Mouse (Mus musculus): ENCODE data around the gene Prps1l1. TPM values are rescaled to one million over a fixed set of nuclear protein-coding genes. Genes with fewer than 3 reads are reported as not detected.
A peak's percentile ranks its signal among the peaks of the same experiment; 100 is the strongest.

The Prps1l1 gene
- not detected in 2 replicates for polyA plus RNA-seq (2016; fragmentation: Nextera tagmentation; extraction: Ambion mirVana)

DNA sequence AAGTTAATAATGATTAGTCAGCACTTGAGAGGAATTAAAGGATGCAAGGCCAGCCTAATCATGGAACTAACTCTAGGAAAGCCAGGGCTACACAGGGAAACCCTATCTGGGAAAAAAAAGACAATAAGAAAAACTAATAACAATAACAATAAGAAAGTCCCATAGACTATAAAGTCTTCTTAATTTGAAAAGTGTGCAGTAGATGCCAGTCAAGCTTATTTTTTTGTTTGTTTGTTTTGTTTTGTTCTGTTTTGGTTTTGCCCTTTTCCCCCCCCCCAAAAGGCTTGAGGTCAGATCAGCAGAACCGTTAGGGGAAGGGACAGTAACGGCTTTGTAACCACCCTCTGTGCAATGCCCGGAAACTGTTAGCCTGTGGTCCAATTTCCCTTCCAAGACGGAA is at the start of gene Prps1l1:
Gene Prps1l1 (plus strand): TSS at position 301 of the 400 bp plus-strand sequence.
- no peak within 1 kb of the TSS for H3K4me2 ChIP-seq (replicated peaks)
- H3K4me1 ChIP-seq: no peaks in the 10 kb centered on the region
- no peaks in the 10 kb centered on the region for H3K9me3 ChIP-seq (replicated peaks)
- no peaks in the 10 kb centered on the region for H3K27me3 ChIP-seq
- WGBS: 89% methylated on average over 4 of the region's 4 CpGs
- no peak within 1 kb of the TSS for H3K9ac ChIP-seq
- no peak within 1 kb of the TSS for H3K27ac ChIP-seq
- H3K36me3 ChIP-seq: no peaks in the 10 kb centered on the region
- H3K4me3 ChIP-seq: no peak within 1 kb of the TSS
- ATAC-seq (ENCODE audit: low FRiP score): no peak

DNA sequence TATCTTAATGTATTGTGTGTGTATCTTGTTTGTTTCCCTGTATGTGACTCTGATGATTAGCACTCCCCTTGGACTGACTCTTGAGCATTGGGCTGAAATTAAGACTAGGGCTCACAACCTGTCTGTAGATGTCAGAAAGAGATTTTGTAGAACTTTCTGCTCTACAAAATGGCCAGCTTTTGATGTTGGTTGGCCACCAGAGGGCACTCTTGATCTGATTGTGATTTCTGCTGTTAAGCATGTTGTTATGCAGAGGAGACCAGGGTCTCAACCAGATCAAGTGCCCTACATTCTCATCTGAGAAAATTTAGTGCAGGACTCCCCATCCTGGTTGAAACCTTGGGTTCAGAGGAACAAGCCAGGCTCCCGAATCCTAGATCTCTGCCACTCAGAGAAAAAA is 46.6 kb upstream of the Prps1l1 start:
- Histone ChIP-seq H3K9me3 (replicated peaks) (peaks cover 15% of the 10 kb centered on the region), H3K4me1 (no peaks in the 10 kb centered on the region), H3K4me2 (replicated peaks) (no peak overlapping the region), H3K27ac (no peak overlapping the region), H3K36me3 (no peaks in the 10 kb centered on the region), H3K27me3 (no peaks in the 10 kb centered on the region), H3K9ac (no peak overlapping the region), H3K4me3 (no peak overlapping the region)
- no peak for ATAC-seq (ENCODE audit: low FRiP score)
- 96% methylated on average over 1 of the region's 1 CpGs for WGBS

DNA sequence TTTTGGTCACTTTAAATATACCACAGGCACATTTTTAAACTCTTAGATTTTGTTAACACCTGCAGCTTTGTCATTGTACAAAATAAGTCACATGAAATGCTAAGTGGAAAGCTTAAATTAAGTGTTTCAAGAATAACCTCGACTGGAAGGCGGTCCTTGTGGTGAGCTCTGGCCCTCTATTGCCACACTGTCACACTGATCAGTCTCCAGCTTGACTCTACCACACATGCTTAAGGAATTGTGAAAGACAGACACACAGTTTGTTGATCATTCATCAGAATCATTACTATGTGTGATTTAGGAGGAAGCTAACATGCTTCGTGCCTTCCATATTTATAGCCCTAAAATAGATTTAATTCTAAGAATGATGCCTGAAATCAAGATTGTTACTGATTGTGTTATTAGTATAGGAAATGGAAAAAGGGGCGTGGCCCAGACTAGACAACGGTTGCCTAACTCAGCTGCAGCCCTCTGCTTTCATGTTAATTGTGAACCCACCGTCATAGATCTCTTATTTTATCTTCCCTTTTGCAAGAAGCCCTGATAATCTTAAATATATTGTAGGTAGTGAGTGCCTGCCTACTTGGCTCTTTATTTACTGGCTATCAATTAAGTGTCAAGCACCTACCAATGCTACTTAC is 35.4 kb upstream of the Prps1l1 start:
- WGBS: 91% methylated on average over 6 of the region's 6 CpGs
- no peak for ATAC-seq (ENCODE audit: low FRiP score)
- Histone ChIP-seq H3K27me3 (no peaks in the 10 kb centered on the region), H3K4me1 (no peaks in the 10 kb centered on the region), H3K4me2 (replicated peaks) (no peak overlapping the region), H3K4me3 (no peak overlapping the region), H3K36me3 (no peaks in the 10 kb centered on the region), H3K9ac (no peak overlapping the region), H3K27ac (no peak overlapping the region), H3K9me3 (replicated peaks) (no peaks in the 10 kb centered on the region)

DNA sequence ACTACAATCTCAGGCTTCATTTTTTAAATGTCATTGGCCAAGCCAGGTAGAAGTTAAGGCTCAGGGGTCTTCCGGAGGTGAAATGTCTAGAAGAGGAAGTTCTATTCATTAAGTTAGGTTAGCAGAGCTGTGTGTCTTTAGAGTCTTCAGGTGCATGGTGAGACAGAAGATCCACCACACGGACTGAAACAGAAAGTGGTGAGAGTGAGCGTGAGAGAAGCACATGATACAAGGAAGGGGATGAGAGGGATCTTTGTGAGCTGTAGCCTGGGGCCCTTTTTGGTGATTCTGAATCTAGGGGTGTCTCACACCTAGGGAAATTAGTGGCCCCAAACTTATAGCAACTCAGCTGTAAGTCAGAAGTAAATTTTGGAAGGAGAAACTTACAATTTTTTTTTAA is 8.6 kb upstream of the Prps1l1 start:
- Histone ChIP-seq H3K9ac (no peak overlapping the region), H3K4me1 (no peaks in the 10 kb centered on the region), H3K27me3 (no peaks in the 10 kb centered on the region), H3K27ac (no peak overlapping the region), H3K36me3 (no peaks in the 10 kb centered on the region), H3K9me3 (replicated peaks) (no peaks in the 10 kb centered on the region), H3K4me3 (no peak overlapping the region), H3K4me2 (replicated peaks) (no peak overlapping the region)
- WGBS: 91% methylated on average over 3 of the region's 3 CpGs
- ATAC-seq (ENCODE audit: low FRiP score): no peak

DNA sequence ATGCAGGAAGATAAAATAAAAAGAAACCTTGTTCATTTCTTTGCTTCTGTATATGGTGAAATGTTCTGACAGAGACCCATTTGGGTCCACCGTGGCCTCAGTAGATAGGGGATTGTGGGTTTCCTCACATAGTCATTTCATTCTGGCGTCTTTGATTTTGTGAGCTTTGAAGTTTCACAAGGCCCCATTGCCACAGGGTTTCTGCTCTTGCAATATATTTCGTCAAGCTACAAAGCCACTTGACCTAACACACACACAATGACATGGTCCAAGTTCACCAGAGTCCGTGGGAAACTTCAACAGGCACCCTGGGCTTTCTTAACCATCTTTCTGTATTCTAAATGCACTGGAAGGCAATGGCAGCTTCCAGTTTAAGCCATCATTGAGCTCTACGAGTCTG is 1.3 kb downstream of the Prps1l1 start:
- no peak for ATAC-seq (ENCODE audit: low FRiP score)
- Histone ChIP-seq H3K27me3 (no peaks in the 10 kb centered on the region), H3K4me2 (replicated peaks) (no peak overlapping the region), H3K4me3 (no peak overlapping the region), H3K27ac (no peak overlapping the region), H3K36me3 (no peaks in the 10 kb centered on the region), H3K9me3 (replicated peaks) (no peaks in the 10 kb centered on the region), H3K9ac (no peak overlapping the region), H3K4me1 (no peaks in the 10 kb centered on the region)
- 90% methylated on average over 5 of the region's 5 CpGs for WGBS

DNA sequence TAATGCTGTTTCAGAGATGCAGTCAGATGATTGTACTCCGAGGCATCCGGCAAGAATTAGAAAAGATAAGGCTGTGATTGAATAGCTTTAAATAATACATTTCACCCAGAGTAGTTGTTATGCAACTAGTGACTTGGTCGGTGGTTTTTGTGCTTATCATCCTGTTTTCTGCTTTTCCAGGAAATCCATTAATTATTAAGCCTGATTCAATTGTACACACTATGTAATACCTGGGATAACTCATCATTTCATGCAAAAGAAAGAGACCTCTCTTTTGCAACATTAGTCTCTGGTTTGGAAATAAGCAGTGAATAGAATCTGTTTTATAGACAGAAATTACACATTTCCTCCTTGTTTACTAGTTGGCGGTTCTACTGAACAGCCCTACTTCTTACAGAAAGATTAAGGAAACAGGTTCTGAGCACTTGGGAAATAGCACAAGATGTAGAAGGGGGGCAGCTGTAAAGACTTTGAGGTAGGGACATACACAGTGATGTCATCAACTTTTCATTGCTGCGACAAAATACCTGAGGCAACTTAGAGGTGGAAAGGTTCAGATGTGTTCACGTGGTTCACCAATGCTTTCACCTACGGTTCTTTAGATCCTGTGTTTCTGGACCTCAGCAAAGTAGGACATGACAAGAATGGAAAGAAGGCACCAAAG is 5.1 kb downstream of the Prps1l1 start:
- Histone ChIP-seq H3K27ac (no peak overlapping the region), H3K9ac (no peak overlapping the region), H3K36me3 (no peaks in the 10 kb centered on the region), H3K4me3 (no peak overlapping the region), H3K4me1 (no peaks in the 10 kb centered on the region), H3K9me3 (replicated peaks) (no peaks in the 10 kb centered on the region), H3K4me2 (replicated peaks) (no peak overlapping the region), H3K27me3 (no peaks in the 10 kb centered on the region)
- ATAC-seq (ENCODE audit: low FRiP score): no peak
- WGBS: 87% methylated on average over 7 of the region's 7 CpGs

DNA sequence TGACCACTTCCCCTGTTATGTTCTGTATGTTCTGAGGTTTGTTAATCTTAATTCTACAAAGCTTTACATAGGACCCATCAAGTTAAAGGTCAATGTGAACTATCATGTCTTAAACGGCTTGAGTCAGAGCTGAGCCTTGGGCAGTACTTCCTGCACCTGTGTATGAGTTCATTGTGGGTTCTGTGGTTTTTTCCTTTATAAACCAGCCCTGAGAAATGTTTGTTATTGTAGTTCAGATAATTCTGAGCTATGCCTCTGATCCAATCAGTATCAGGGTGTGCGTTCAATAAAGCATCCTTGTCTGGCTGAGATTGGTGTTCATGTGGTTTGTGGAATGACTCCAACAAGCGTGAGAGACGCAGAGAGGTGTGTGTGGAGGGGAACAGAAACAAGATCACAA is 5.8 kb downstream of the Prps1l1 start:
- WGBS: 87% methylated on average over 4 of the region's 4 CpGs
- no peak overlapping the region for H3K9ac ChIP-seq
- H3K4me2 ChIP-seq (replicated peaks): no peak overlapping the region
- H3K4me1 ChIP-seq: no peaks in the 10 kb centered on the region
- no peak overlapping the region for H3K4me3 ChIP-seq
- ATAC-seq (ENCODE audit: low FRiP score): no peak
- H3K9me3 ChIP-seq (replicated peaks): no peaks in the 10 kb centered on the region
- no peak overlapping the region for H3K27ac ChIP-seq
- no peaks in the 10 kb centered on the region for H3K27me3 ChIP-seq
- H3K36me3 ChIP-seq: no peaks in the 10 kb centered on the region

DNA sequence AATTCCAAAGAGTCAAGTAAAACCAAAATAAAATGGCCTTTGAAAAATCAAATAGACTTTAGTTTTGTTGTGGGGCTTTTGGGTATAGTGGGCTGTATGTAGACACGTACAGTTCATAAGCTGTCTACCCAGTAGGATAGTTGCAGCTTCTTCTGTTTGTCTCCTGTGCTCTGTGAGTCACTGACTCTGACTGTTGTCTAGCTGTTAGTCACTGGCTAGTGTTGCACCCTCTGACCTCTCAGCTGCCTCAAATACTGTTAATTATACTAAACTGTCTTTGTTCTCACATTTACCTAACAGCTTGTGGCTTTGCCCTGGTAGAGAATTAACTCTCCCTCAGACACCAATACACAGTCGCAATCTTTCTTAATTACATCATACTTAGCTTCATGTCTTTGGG is 7.3 kb downstream of the Prps1l1 start:
- Histone ChIP-seq H3K9me3 (replicated peaks) (no peaks in the 10 kb centered on the region), H3K36me3 (no peaks in the 10 kb centered on the region), H3K4me3 (no peak overlapping the region), H3K4me2 (replicated peaks) (no peak overlapping the region), H3K9ac (no peak overlapping the region), H3K27me3 (no peaks in the 10 kb centered on the region), H3K4me1 (no peaks in the 10 kb centered on the region), H3K27ac (no peak overlapping the region)
- ATAC-seq (ENCODE audit: low FRiP score): no peak
- 83% methylated on average over 2 of the region's 2 CpGs for WGBS

DNA sequence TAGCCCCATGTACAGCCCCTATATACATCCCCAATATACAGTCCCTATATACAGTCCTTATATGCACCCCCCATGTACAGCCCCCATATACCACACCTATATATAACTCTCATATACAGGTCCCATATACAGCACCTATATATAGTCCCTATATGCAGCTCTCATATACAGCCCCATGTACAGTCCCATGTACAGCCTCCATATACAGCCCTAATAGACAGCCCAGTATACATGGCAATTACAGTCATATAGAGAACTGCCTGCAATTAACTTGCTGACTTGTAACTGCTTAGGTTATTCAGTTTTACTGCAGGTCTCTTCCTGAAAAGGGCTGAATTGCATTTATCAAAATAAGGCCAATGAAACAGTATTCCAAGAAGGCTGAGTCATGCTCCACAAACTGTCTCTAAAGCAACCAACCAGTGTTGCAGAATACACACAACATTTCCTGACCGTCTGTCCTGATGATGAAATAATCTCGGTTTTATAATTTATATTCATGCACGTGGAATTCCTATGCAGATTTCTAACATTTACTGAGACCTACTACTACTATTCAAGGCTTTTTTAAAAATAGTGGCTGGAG is 13.1 kb downstream of the Prps1l1 start:
- no peak overlapping the region for H3K4me2 ChIP-seq (replicated peaks)
- H3K27ac ChIP-seq: no peak overlapping the region
- no peaks in the 10 kb centered on the region for H3K9me3 ChIP-seq (replicated peaks)
- H3K27me3 ChIP-seq: no peaks in the 10 kb centered on the region
- no peak overlapping the region for H3K9ac ChIP-seq
- no peak overlapping the region for H3K4me3 ChIP-seq
- H3K36me3 ChIP-seq: no peaks in the 10 kb centered on the region
- WGBS: 90% methylated on average over 3 of the region's 3 CpGs
- no peaks in the 10 kb centered on the region for H3K4me1 ChIP-seq
- 0 out of 2 replicates have a peak, but pooled peaks have one; percentile 58 for ATAC-seq (ENCODE audit: low FRiP score)

DNA sequence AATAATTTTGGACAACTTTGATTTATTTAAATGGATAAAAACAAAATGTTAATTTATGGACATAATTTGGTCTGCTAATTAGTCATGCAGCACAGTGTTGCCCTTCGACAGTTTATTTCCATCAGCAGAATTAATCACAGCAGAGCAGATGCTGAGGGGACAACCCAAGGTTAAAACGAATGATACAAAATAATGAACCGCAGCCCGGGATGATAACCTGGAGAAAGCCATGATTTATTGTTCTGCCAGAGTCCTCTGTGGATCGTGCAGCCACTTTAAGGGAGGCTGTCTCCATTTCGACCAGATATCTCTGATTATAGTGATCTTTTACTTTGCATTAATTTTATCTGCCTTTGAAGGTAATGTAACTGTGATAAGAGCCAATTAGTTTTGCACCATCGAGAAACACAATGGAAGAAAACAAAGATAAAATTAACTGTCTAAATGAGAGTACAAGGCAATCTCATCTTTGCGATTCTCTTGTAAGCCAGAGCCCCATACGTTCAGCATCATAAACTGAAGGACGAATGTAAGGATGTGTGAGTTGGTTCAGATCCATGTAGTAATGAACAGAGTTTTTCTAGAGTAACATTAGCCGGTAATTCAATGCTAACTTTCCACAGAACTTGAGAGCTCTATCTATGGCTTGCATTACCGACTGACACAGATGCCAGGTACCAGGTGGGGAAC is 14.4 kb downstream of the Prps1l1 start:
- Histone ChIP-seq H3K4me2 (replicated peaks) (no peak overlapping the region), H3K36me3 (no peaks in the 10 kb centered on the region), H3K4me3 (no peak overlapping the region), H3K27ac (no peak overlapping the region), H3K9me3 (replicated peaks) (no peaks in the 10 kb centered on the region), H3K27me3 (no peaks in the 10 kb centered on the region), H3K9ac (no peak overlapping the region), H3K4me1 (no peaks in the 10 kb centered on the region)
- ATAC-seq (ENCODE audit: low FRiP score): peak; percentile 79
- 70% methylated on average over 12 of the region's 12 CpGs for WGBS

DNA sequence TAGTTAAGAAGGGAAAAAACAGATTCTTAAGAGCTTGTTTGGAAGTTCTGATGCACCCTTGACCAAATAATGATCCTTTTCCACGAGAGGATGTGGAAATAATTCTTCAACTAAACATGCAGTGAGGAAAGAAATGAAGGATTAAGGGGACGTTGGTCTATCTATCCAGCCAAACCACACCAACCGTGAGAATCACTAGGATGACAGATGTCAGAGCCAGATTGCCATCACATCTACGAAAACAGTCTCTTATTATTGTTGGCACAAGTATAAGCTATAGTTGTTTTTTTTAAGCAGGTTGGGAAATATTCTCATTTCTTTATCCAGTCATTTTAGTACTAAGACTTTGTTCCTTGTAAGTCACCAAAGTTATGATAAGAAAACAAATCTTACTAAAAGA is 15.8 kb downstream of the Prps1l1 start:
- Histone ChIP-seq H3K4me2 (replicated peaks) (no peak overlapping the region), H3K4me3 (no peak overlapping the region), H3K4me1 (no peaks in the 10 kb centered on the region), H3K9me3 (replicated peaks) (no peaks in the 10 kb centered on the region), H3K27me3 (no peaks in the 10 kb centered on the region), H3K36me3 (no peaks in the 10 kb centered on the region), H3K9ac (no peak overlapping the region), H3K27ac (no peak overlapping the region)
- no peak for ATAC-seq (ENCODE audit: low FRiP score)
- 72% methylated on average over 4 of the region's 4 CpGs for WGBS

DNA sequence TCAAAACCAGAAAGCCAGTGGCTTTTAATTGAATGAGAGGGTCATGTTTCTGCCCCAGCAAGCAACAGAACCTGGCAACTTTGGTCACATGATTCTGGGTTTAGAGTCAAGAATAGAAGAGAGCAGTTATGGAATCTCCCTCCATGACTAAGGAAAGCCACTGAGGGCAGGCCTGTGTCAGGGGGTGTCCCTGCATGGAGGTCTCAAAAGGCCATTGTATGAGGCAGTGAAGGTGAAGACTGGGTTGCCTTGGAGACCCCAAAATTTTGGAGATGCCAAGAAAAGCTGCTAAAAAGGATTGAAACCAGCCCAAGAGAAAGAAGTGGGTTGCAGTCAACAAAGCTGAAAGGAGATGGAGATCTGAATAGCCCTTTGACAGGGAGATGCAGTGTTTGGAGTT is 21.2 kb downstream of the Prps1l1 start:
- Histone ChIP-seq H3K4me1 (peaks cover 8% of the 10 kb centered on the region; the same call in 1 of the 2 replicates), H3K36me3 (no peaks in the 10 kb centered on the region), H3K9ac (no peak overlapping the region), H3K4me2 (replicated peaks) (no peak overlapping the region), H3K27ac (no peak overlapping the region), H3K4me3 (no peak overlapping the region), H3K9me3 (replicated peaks) (no peaks in the 10 kb centered on the region), H3K27me3 (0 out of 2 replicates have a peak, but pooled peaks cover 3% of the 10 kb centered on the region)
- no peak for ATAC-seq (ENCODE audit: low FRiP score)
